Mouse (Mus musculus): ENCODE results near the gene Fbxw4.

DNA sequence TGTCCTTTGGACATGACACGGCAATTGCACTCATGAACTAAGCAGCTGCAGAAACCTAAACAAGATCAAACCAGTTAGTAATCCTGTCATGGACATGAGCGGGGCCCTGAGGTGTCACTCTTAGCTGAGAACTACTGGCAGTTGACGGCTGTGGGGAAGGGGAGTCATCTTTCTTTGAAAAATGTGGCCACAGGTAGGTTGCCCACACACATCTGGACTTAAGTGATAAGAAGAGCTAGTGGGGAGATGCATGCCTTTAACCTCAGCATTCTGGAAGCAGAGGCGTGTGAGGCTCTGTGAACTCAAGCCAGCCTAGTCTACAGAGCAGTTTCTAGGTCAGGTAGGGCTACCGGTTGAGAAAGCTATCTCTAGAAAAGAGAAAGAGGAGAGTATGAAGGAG, 57.5 kb downstream of the Fbxw4 start:
- TF ChIP-seq CTCF (IDR thresholded peaks at IDR 0.05; ENCODE audit: insufficient read depth, low read length) (no peak), POLR2A (IDR thresholded peaks at IDR 0.05; ENCODE audit: borderline replicate concordance, extremely low read depth, low read depth, low read length) (no peak)
